Mouse (Mus musculus): ENCODE results near the gene Ehbp1.

- TF ChIP-seq CTCF (IDR thresholded peaks at IDR 0.05; ENCODE audit: control insufficient read depth, insufficient read depth, insufficient read length): no peak
- no peak for TF ChIP-seq FOSL1 (IDR thresholded peaks at IDR 0.05; ENCODE audit: insufficient read depth, low read length, poor library complexity, severe bottlenecking)
- peak; percentile 76 for TF ChIP-seq MYOD1 (IDR thresholded peaks at IDR 0.05; ENCODE audit: control insufficient read depth, insufficient read length, low read depth)
- TF ChIP-seq MAX (IDR thresholded peaks at IDR 0.05): no peak
- TF ChIP-seq CEBPB (IDR thresholded peaks at IDR 0.05; ENCODE audit: low read depth): no peak
Observed at GRCm38 (mm10) chr11:22061660-22062059, 280.4 kb downstream of the Ehbp1 start.

Measured in C2C12 (cell line).